Mouse (Mus musculus) spleen, postnatal 36 days (tissue): ENCODE results near the gene Rhox2a.
"Not testable (repeated sequence)": the region's sequence is repeated elsewhere in the genome, so short reads cannot be mapped to it uniquely, and the experiment has no call there.

ENCODE experiments used
- DNase-seq, 2 experiments: peaks; one replicate each; pipeline ENCODE4 v3.0.0; 2022; ENCODE audit warnings: low spot score in 2 of 2, mixed read lengths in 1 of 2

Gene Rhox2a

GRCm38 (mm10) chrX:37244676-37245075 is at the start of gene Rhox2a:
Rhox2a (plus strand) TSS chrX:37244976.
- not testable (repeated sequence) for DNase-seq

GRCm38 (mm10) chrX:37198676-37199075 is 46.1 kb upstream of the Rhox2a start:
- DNase-seq = no peak

GRCm38 (mm10) chrX:37210941-37211340 is 33.8 kb upstream of the Rhox2a start, which contains the start of gene Gm9:
Gm9 (minus strand) TSS chrX:37211041.
- no peak for DNase-seq

GRCm38 (mm10) chrX:37222158-37222557 is 22.6 kb upstream of the Rhox2a start, which contains the start of gene Rhox1:
Rhox1 (minus strand) TSS chrX:37222258.
- not testable (repeated sequence) for DNase-seq

GRCm38 (mm10) chrX:37249619-37250018 is 4.8 kb downstream of the Rhox2a start, which contains the start of gene Rhox3a:
Rhox3a (plus strand) TSS chrX:37249919.
- not testable (repeated sequence) for DNase-seq

GRCm38 (mm10) chrX:37265038-37265437 is 20.3 kb downstream of the Rhox2a start, which contains the start of gene Rhox4a:
Rhox4a (plus strand) TSS chrX:37265338.
- DNase-seq = not testable (repeated sequence)
